Mouse (Mus musculus): ENCODE data around the gene Tanc1.

DNA sequence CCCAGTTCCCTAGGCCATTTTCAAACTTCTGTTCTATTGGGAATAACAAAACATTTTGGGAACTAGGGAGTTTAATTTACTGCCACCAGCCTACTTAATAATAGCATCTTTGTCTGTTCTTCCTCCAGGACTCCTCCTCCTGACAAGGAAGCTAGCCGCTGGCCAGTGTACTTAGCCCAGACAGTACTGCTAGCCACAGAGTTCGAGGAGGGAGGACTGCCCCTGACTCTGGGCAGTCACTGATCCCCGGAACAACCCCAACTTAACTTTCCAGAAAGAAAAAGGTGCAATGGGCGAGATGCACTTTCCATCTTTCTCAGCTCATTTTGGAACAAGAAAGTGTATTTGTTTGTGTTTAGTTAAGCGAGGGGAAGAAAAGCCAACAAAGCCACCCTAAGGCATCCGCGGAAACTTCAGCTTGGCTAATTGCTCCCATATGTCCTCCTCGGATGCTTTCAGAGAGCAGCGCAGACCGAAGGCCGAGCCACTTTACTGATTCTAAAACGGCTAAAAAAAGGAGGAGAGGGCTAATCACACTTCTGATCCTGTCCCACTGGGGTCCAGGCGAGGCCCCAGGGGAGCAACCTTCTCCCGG lies 529 bp upstream of the Tanc1 start:
- TF ChIP-seq GATA1 (IDR thresholded peaks at IDR 0.05; ENCODE audit: borderline replicate concordance, low read length) (no peak), FLI1 (IDR thresholded peaks at IDR 0.05; ENCODE audit: low read length) (no peak)
